Mouse (Mus musculus): ENCODE results near the gene Rrp12. TPM values are rescaled to one million over a fixed set of nuclear protein-coding genes. Genes with fewer than 3 reads are reported as not detected.
"Not testable (repeated sequence)": the region's sequence is repeated elsewhere in the genome, so short reads cannot be mapped to it uniquely, and the experiment has no call there.

Gene Rrp12
- polyA plus RNA-seq, 1 experiment from 2014 or later, result 22.8 TPM

DNA sequence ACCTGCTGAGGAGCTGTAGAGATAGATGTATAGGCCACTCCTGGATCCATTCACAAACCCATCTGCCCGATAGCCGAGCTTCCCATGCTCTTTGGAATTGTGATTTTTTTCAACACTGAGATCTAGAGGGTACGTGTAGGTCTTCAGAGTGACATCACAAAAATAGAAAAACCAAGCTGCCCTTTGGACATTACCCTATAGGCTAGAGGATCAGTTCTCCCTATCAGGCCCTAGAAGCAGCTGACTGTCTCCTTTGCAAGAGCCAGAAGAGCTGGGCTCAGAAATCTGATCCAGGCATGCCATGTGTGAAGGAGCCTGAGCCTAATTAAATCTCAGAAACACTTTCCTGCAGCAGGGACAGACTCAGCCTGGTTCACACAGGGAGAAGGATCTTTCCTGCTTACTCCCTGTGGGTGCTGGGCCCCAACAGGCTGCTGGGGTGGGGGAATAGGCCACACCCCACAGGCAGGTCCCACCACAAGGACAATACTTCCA is 38.1 kb downstream of the Rrp12 start:
- H3K27ac ChIP-seq (replicated peaks), result no peak overlapping the region
- 0 out of 2 replicates have a peak, but pooled peaks cover 2% of the 10 kb centered on the region for H3K4me1 ChIP-seq
- no peak overlapping the region for H3K4me2 ChIP-seq (replicated peaks)
- no peak overlapping the region for H3K9ac ChIP-seq (replicated peaks)
- ATAC-seq (ENCODE audit: low FRiP score, low read depth), result no peak
- H3K4me3 ChIP-seq, result no peak overlapping the region
- no peaks in the 10 kb centered on the region for H3K9me3 ChIP-seq
- H3K36me3 ChIP-seq, result peaks cover 16% of the 10 kb centered on the region
- no peaks in the 10 kb centered on the region for H3K27me3 ChIP-seq
- WGBS, result 88% methylated on average over 3 of the region's 3 CpGs

DNA sequence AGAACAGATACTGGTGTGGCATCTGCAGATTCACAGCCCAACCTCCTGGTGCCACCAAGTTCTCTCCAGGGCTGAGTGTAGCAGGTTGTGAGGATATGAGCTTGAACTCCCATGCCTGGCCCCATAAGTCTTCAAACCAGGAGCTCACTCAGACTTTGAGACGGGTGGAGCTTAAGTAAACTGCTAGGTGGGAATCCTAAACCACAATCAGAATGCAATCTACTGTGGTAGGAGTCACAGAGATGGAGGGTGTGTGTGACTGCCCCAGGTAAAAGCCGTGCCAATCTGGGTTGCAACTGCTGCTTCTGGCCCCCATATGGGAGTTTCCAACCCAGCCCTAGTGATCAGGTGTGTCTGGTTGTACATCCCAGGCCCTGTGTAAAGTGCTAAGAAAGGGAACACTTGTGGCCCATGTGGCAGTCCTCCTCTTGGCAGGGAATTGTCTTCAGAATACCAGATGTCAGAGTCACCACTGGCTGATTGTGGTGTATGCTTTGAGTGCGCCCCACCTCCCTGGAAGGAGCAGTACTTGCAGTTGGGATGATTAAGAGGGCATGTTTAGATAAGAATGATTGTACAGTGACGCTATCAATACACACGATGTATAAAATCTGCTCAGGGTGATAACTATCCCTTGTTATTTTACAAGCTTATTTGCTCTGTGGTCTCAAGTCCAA is 38.7 kb downstream of the Rrp12 start:
- no peak for ATAC-seq (ENCODE audit: low FRiP score, low read depth)
- H3K4me1 ChIP-seq, result 0 out of 2 replicates have a peak, but pooled peaks cover 2% of the 10 kb centered on the region
- 87% methylated on average over 5 of the region's 5 CpGs for WGBS
- H3K36me3 ChIP-seq, result peaks cover 10% of the 10 kb centered on the region
- no peak overlapping the region for H3K27ac ChIP-seq (replicated peaks)
- no peaks in the 10 kb centered on the region for H3K9me3 ChIP-seq
- H3K9ac ChIP-seq (replicated peaks), result no peak overlapping the region
- H3K4me3 ChIP-seq, result no peak overlapping the region
- H3K27me3 ChIP-seq, result no peaks in the 10 kb centered on the region
- no peak overlapping the region for H3K4me2 ChIP-seq (replicated peaks)

DNA sequence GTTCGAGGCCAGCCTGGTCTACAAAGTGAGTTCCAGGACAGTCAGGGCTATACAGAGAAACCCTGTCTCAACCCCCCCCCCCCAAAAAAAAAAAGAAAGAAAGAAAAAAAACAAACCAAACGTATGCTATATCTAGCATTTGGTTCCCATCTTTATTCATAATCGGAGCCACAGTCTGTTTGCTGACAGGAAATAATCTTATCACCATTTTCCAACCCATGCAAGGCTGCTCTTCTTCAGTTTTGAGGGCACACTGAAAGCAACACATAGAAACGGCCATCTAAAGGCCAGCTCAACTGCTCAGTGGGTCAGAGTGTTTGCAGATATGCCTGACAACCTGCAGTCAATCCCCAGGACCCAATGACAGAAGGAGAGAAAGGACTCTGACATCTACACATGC is 43.5 kb downstream of the Rrp12 start:
- no peaks in the 10 kb centered on the region for H3K9me3 ChIP-seq
- peaks cover 24% of the 10 kb centered on the region for H3K4me1 ChIP-seq
- no peak overlapping the region for H3K9ac ChIP-seq (replicated peaks)
- no peaks in the 10 kb centered on the region for H3K36me3 ChIP-seq
- no peaks in the 10 kb centered on the region for H3K27me3 ChIP-seq
- H3K4me2 ChIP-seq (replicated peaks), result no peak overlapping the region
- no peak for ATAC-seq (ENCODE audit: low FRiP score, low read depth)
- WGBS, result 92% methylated on average over 4 of the region's 4 CpGs
- no peak overlapping the region for H3K27ac ChIP-seq (replicated peaks)
- H3K4me3 ChIP-seq, result no peak overlapping the region

DNA sequence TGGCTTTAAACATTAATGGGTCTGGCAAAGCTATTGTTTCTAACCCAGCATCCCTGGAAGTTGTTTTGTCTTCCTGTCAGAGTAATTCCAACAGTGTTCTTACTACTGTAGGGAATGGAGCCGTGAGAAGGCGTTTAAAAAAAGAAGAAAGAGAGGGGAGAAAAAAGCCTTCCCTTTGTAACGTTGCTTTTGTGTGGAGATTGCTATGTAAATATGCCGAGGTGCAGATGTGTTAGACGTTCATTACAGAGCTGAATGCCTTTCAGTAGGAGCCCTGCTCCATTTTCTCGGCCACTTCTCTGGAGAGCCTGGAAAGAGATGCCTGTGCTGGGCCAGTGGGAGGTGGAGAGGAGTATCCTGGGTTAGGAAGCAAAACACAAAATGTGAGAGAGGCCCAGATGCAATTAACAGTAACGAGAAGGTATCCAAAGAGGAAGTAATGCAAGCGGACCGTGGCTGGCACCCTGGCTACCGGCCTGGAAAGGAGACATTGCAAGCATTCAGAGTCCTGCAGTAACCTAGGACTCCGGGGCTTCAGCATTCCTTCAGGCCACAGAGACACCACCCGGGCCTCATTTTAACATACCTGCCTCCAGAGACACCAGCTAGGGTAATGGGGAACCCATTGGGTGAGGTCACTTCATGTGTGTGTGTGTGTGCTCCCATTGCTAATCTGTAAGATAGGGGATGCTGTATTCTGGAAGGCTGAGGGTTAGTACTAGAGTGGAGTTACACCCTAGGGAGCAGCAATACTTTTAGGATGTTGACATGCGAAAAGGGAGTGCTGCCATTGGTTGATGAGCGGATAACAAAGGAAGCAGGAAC is 45.0 kb downstream of the Rrp12 start:
- no peak for ATAC-seq (ENCODE audit: low FRiP score, low read depth)
- Histone ChIP-seq H3K9ac (replicated peaks) (peak overlapping the region; percentile 34; the same call in 1 of the 2 replicates), H3K4me2 (replicated peaks) (peak overlapping the region; percentile 38), H3K4me3 (peak overlapping the region; percentile 4; the same call in 1 of the 2 replicates), H3K27ac (replicated peaks) (peak overlapping the region; percentile 77), H3K9me3 (no peaks in the 10 kb centered on the region), H3K36me3 (no peaks in the 10 kb centered on the region), H3K27me3 (no peaks in the 10 kb centered on the region), H3K4me1 (peaks cover 32% of the 10 kb centered on the region)
- 15% methylated on average over 14 of the region's 14 CpGs for WGBS

DNA sequence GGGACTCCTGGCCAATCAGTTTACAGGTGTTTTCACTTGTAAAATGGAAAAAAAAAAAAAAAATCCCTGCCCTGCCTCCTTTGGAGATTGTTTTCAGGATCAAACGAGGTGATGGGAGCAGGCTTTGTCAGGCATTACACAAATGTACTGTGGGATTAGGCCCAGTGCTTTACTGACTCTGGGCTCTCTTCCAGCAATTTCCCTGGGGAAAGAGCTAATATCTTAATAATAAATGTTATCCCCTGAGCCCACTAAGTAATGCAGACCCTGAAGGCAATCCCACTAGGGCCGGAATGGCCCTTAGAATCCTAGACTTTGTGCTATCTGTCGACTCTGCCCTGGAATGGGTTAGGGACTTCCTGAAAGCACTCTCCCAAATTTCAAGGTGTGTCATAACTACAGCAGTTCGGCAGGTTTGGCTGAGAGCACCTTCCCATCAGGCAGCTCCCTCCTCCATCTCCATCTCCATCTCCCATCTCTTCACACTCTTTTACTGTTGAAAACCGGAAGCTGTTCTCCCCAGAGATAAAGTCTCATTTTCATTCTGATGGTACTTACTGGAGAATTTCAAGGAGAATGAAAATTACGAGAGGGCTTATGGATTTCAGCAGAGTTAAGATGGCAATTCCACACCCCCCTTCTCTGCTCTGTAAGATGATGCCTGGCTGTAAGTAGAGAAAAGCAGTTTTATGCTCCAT is 45.8 kb downstream of the Rrp12 start:
- peaks cover 35% of the 10 kb centered on the region for H3K4me1 ChIP-seq
- no peaks in the 10 kb centered on the region for H3K9me3 ChIP-seq
- no peaks in the 10 kb centered on the region for H3K27me3 ChIP-seq
- 8% methylated on average over 6 of the region's 6 CpGs for WGBS
- ATAC-seq (ENCODE audit: low FRiP score, low read depth), result no peak
- no peak overlapping the region for H3K9ac ChIP-seq (replicated peaks)
- H3K36me3 ChIP-seq, result no peaks in the 10 kb centered on the region
- peak overlapping the region; percentile 38 for H3K4me2 ChIP-seq (replicated peaks)
- peak overlapping the region; percentile 77 for H3K27ac ChIP-seq (replicated peaks)
- H3K4me3 ChIP-seq, result 0 out of 2 replicates have a peak overlapping the region, but pooled peaks have one; percentile 4

DNA sequence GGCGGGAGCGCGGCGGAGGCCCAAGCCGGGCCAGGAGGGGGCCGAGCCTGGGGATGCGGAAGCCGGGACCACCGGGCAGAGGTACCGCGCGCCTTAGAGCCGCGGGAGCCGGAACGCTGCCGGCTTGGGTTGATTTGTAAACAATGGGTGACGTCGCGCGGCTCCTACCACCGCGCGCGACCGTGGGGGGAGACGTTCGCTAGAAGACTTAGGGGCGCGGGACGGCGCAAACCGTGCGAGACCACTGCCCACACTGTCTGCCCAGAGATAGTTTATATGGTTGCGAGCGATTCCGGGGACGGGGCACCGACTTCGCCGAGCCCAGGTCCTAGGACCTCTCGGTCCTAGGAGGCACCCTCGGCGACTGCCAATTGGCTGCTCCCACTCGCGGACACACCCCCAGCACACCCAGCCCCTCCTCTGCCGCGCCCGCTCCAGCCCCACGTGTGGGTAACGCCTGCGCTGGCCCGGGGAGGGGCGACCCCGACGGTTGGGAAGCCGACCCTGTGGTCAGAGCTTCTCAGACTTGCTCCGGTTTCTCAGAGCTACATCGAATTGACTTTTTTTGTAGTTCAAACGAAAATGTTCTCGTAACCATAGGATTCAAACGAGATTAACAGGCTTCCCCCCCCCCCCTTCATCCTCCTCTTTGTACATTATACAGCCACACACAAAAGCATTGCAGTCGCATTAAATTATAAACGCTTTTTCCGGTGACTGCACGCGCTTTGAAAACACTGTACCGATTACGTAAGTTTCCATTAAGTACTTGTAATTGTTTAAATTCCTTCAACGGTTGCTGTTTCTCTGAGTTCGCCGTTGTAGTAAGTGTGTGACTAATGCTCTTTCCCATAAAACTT is 47.8 kb downstream of the Rrp12 start, which contains the start of gene Frat2:
Gene Frat2 (minus strand): TSS at position 141 of the 860 bp plus-strand sequence.
- H3K4me1 ChIP-seq, result peaks cover 35% of the 10 kb centered on the region
- H3K4me3 ChIP-seq, result peak within 1 kb of the TSS; percentile 90
- H3K9me3 ChIP-seq, result no peaks in the 10 kb centered on the region
- peak within 1 kb of the TSS; percentile 89 for H3K27ac ChIP-seq (replicated peaks)
- H3K9ac ChIP-seq (replicated peaks), result peak within 1 kb of the TSS; percentile 91
- H3K36me3 ChIP-seq, result no peaks in the 10 kb centered on the region
- under 1% methylated on average over 65 of the region's 72 CpGs for WGBS
- H3K4me2 ChIP-seq (replicated peaks), result peak within 1 kb of the TSS; percentile 98
- no peaks in the 10 kb centered on the region for H3K27me3 ChIP-seq
- peak; percentile 94 for ATAC-seq (ENCODE audit: low FRiP score, low read depth)

DNA sequence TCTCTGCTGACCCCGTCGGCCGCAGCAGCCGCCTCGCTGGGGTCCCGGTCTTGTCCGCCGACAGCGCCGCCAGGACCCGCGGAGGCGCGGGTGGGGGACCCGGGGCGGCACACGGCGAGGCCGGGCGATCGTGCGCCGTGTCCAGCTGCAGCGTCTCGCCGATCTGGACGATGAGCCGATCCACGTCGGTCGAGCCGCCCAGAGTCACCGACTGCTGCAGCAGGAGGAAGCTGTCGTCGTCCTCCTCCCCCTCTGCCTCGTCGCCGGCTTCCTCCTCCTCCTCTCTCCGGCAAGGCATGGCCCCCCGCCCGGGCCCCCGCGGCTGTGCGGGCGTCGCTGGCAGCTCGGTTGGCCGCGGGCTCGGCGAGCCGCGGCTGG is 48.4 kb downstream of the Rrp12 start:
- peak; percentile 45 for ATAC-seq (ENCODE audit: low FRiP score, low read depth)
- WGBS, result under 1% methylated on average over 51 of the region's 53 CpGs
- Histone ChIP-seq H3K4me2 (replicated peaks) (peak overlapping the region; percentile 98), H3K4me1 (peaks cover 35% of the 10 kb centered on the region), H3K27ac (replicated peaks) (peak overlapping the region; percentile 89), H3K4me3 (peak overlapping the region; percentile 90), H3K9ac (replicated peaks) (peak overlapping the region; percentile 91)
- H3K36me3 ChIP-seq, H3K9me3 ChIP-seq, H3K27me3 ChIP-seq: not testable (repeated sequence)

DNA sequence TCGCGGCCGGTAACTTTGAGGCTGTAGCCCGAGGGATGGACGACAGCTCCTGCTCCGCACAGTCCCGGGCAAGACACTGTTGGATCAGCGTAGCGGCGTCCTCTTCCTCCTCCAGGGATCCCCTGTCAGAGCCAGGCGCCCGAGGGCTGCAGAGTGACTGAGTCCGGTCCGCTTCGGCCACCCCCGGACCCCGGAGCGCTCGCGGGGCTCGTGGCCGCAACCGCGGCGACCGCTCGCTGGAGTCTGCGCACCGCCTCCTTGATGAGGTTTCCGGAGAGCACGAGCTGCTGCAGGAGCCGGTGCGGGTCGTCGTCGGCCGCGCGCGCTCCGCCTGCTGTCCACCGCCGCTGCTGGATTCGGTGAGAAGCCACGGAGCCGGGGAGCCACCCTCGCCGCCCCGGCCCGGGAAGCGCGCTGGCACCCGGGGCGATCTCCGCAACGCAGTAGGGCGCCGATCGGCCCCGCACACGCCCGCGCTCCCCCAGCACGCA is 48.8 kb downstream of the Rrp12 start:
- peak; percentile 5; the same call in 1 of the 2 replicates for ATAC-seq (ENCODE audit: low FRiP score, low read depth)

DNA sequence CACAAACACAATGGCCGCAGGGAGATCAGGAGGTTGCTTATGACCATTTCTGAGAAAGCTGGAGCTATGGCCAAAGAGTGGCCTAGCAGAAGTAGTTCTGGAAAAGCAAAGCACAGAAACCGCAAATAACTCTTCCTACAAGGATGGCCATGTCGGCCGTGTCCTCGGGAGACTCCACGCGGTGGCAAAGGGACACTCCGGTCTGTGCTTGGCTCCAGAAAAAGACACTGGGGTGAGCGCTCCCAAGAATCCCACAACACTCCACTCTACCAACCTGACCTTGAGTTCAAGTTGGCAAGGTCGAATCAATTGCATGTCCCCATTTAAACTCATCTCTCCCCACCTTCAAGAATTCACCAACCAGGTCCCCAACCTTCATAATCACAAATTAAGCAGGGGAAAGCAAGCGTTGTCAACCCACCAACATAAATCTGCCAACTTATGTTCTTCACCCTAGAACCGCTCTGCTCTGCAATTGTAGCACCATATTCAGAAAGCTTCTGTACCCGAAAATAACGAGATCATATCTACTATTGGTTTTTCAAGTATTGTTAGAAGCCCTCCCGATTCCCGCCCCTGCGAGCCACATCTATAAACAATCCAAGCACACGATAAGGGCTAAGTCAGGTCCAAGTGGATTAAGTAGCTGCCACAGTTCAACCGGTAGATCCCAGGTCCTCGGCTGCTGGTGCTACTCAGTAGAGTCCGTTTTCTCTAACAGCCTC is 49.4 kb downstream of the Rrp12 start:
- Histone ChIP-seq H3K27me3 (no peaks in the 10 kb centered on the region), H3K4me1 (peaks cover 31% of the 10 kb centered on the region), H3K9ac (replicated peaks) (peak overlapping the region; percentile 91), H3K4me2 (replicated peaks) (peak overlapping the region; percentile 98), H3K27ac (replicated peaks) (peak overlapping the region; percentile 89; the same call in 1 of the 2 replicates), H3K4me3 (peak overlapping the region; percentile 90), H3K36me3 (no peaks in the 10 kb centered on the region), H3K9me3 (no peaks in the 10 kb centered on the region)
- no peak for ATAC-seq (ENCODE audit: low FRiP score, low read depth)
- 11% methylated on average over 21 of the region's 21 CpGs for WGBS

More for the DNA sequence above, 48.8 kb downstream of the Rrp12 start:
- Histone ChIP-seq H3K27me3 (no peaks in the 10 kb centered on the region), H3K9ac (replicated peaks) (peak overlapping the region; percentile 91), H3K36me3 (no peaks in the 10 kb centered on the region), H3K4me2 (replicated peaks) (peak overlapping the region; percentile 98), H3K27ac (replicated peaks) (peak overlapping the region; percentile 89), H3K9me3 (no peaks in the 10 kb centered on the region), H3K4me3 (peak overlapping the region; percentile 90), H3K4me1 (peaks cover 35% of the 10 kb centered on the region)
- WGBS, result under 1% methylated on average over 61 of the region's 64 CpGs

DNA sequence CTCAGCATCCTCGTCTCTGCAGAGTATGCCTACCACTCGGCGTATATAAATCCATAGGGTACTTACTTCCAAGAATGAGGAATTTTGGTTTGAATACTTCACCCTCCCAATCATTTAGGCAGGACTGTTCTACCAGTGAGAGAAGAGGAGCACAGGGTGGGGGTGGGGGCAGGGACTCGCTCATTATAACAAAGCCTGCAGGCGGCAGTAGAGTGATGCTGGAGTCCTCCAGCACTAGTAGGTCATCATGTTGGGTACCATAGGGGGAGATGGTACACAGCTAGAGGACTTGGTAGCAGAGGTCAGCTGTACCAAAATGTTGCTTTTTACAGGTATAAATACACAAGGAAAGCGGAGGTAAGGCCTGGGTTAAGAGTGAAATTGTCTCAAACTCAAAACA is 51.6 kb downstream of the Rrp12 start:
- Histone ChIP-seq H3K9ac (replicated peaks) (no peak overlapping the region), H3K36me3 (no peaks in the 10 kb centered on the region), H3K27me3 (no peaks in the 10 kb centered on the region), H3K4me3 (no peak overlapping the region), H3K27ac (replicated peaks) (no peak overlapping the region), H3K4me2 (replicated peaks) (no peak overlapping the region), H3K9me3 (no peaks in the 10 kb centered on the region), H3K4me1 (peaks cover 11% of the 10 kb centered on the region)
- ATAC-seq (ENCODE audit: low FRiP score, low read depth), result no peak
- 83% methylated on average over 6 of the region's 6 CpGs for WGBS
